Comparison of ENCODE assay signal across 14 mouse cellular contexts in the genomic region with DNA sequence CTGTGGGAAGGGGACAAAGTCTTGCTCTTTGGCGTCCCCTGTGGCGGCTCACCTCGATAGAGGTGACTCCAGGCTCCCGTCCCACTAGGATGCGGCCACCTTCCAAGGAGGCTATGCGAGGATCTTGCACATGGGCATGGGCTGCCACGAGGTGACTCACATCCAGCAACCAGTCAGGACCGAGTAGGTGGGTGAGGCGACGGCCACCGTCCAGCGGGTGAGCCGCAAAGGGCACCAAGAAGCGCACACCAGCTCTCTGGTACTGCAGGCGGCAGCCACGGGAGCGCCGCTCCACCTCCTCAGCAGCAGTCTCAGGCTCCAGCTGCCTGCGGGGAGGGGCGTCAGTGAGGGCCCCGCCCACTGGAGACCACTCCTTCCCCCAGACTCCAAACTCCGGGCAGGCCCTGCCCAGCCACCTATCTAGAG. TPM values are rescaled to one million over a fixed set of nuclear protein-coding genes. Genes with fewer than 3 reads are reported as not detected.
DNase-seq lines count a peak whose midpoint lies in the region; ATAC-seq and TF ChIP-seq lines count a peak whose summit lies in the region.
"Had no signal": no experiment of that assay in that cellular context is flagged by ENCODE, and none has a peak within 500 bp of the region (broad histone marks: within the 10 kb centered on the region; RNA-seq: fewer than 3 reads in every experiment).

No protein-coding gene starts in this region.

- H3K9me3 ChIP-seq in forebrain, embryonic 14.5 days (replicated peaks; ENCODE audit: control insufficient read depth, low read length), result no peaks in the 10 kb centered on the region
- no peaks in the 10 kb centered on the region for H3K9me3 ChIP-seq in forebrain, embryonic 13.5 days (replicated peaks)
- H3K9me3 ChIP-seq in lung, postnatal 0 days (ENCODE audit: low read length), result no peaks in the 10 kb centered on the region
- no peaks in the 10 kb centered on the region for H3K9me3 ChIP-seq in liver, postnatal 0 days (ENCODE audit: low read length)

- H3K4me2 ChIP-seq in forebrain, embryonic 14.5 days (ENCODE audit: low read length), result no peak overlapping the region
- no peak overlapping the region for H3K4me2 ChIP-seq in forebrain, embryonic 13.5 days
- no peak overlapping the region for H3K4me2 ChIP-seq in lung, postnatal 0 days (replicated peaks; ENCODE audit: low read depth, low read length)
- no peak overlapping the region for H3K4me2 ChIP-seq in liver, postnatal 0 days (ENCODE audit: low read depth, low read length)

- H3K27me3 ChIP-seq in forebrain, embryonic 14.5 days (replicated peaks; ENCODE audit: control insufficient read depth, insufficient read depth, low read length), result no peaks in the 10 kb centered on the region
- no peaks in the 10 kb centered on the region for H3K27me3 ChIP-seq in forebrain, embryonic 13.5 days
- H3K27me3 ChIP-seq in lung, postnatal 0 days (replicated peaks; ENCODE audit: insufficient read depth, low read length), result no peaks in the 10 kb centered on the region
- H3K27me3 ChIP-seq in liver, postnatal 0 days (ENCODE audit: insufficient read depth, low read length), result no peaks in the 10 kb centered on the region

- WGBS in forebrain, embryonic 14.5 days, result 48% methylated on average over 22 of the region's 22 CpGs
- 54% methylated on average over 22 of the region's 22 CpGs for WGBS in forebrain, embryonic 13.5 days
- WGBS in lung, postnatal 0 days, result 52% methylated on average over 20 of the region's 22 CpGs
- 69% methylated on average over 19 of the region's 22 CpGs for WGBS in liver, postnatal 0 days (ENCODE audit: insufficient replicate concordance)

- ATAC-seq in forebrain, embryonic 14.5 days, result peak; percentile 12; the same call in 1 of the 2 replicates
- no peak for ATAC-seq in forebrain, embryonic 13.5 days
- peak; percentile 29; the same call in 1 of the 2 replicates for ATAC-seq in lung, postnatal 0 days
- no peak for ATAC-seq in liver, postnatal 0 days

- DNase-seq in forebrain, embryonic 14.5 days (ENCODE audit: low spot score), result peak; percentile 21
- no peak for DNase-seq in lung, postnatal 0 days (ENCODE audit: low spot score)
- DNase-seq in lung, adult 18-20 months, result no peak
- DNase-seq in embryo, embryonic 11 days, result peak; percentile 52
- DNase-seq in liver, postnatal 0 days, result peak; percentile 14
- no peak for DNase-seq in adipocyte (ENCODE audit: low spot score)
- DNase-seq in ovary, postnatal 14 days (ENCODE audit: low spot score), result no peak
- DNase-seq: cerebellum, adult 11-12 months; kidney, adult 9 months; lung, postnatal 14 days; right cerebral cortex, postnatal 25 days had no signal

- H3K4me3 ChIP-seq in forebrain, embryonic 14.5 days (ENCODE audit: low read depth, low read length), result no peak overlapping the region
- H3K4me3 ChIP-seq in forebrain, embryonic 13.5 days, result no peak overlapping the region
- H3K4me3 ChIP-seq in lung, postnatal 0 days (ENCODE audit: low read depth, low read length), result no peak overlapping the region
- no peak overlapping the region for H3K4me3 ChIP-seq in liver, postnatal 0 days (ENCODE audit: low read depth, low read length)

- H3K4me1 ChIP-seq in forebrain, embryonic 14.5 days (ENCODE audit: control insufficient read depth, insufficient read depth, low read length), result no peaks in the 10 kb centered on the region
- H3K4me1 ChIP-seq in forebrain, embryonic 13.5 days, result no peaks in the 10 kb centered on the region
- H3K4me1 ChIP-seq in lung, postnatal 0 days (ENCODE audit: insufficient read depth, low read depth, low read length), result no peaks in the 10 kb centered on the region
- H3K4me1 ChIP-seq in liver, postnatal 0 days (ENCODE audit: insufficient read depth), result no peaks in the 10 kb centered on the region

- H3K27ac ChIP-seq in forebrain, embryonic 14.5 days (ENCODE audit: low read depth, low read length), result no peak overlapping the region
- no peak overlapping the region for H3K27ac ChIP-seq in forebrain, embryonic 13.5 days
- no peak overlapping the region for H3K27ac ChIP-seq in lung, postnatal 0 days (ENCODE audit: low read length)
- H3K27ac ChIP-seq in liver, postnatal 0 days (ENCODE audit: low read depth), result no peak overlapping the region

- H3K9ac ChIP-seq in forebrain, embryonic 14.5 days (ENCODE audit: low read length), result no peak overlapping the region
- H3K9ac ChIP-seq in forebrain, embryonic 13.5 days, result no peak overlapping the region
- no peak overlapping the region for H3K9ac ChIP-seq in lung, postnatal 0 days (replicated peaks; ENCODE audit: low read depth)
- H3K9ac ChIP-seq in liver, postnatal 0 days (replicated peaks), result no peak overlapping the region

- TF ChIP-seq EP300 in lung, postnatal 0 days (IDR thresholded peaks at IDR 0.05), result no peak
- no peak for TF ChIP-seq EP300 in liver, postnatal 0 days (IDR thresholded peaks at IDR 0.05; ENCODE audit: low read depth)

- peak; percentile 31 for TF ChIP-seq CTCF in lung, postnatal 0 days (IDR thresholded peaks at IDR 0.05)
- peak; percentile 30; the same call in 1 of the 2 replicates for TF ChIP-seq CTCF in liver, postnatal 0 days (IDR thresholded peaks at IDR 0.05; ENCODE audit: low read depth)

- peaks cover 94% of the 10 kb centered on the region for H3K36me3 ChIP-seq in forebrain, embryonic 14.5 days (ENCODE audit: control insufficient read depth, insufficient read depth, low read length)
- peaks cover 96% of the 10 kb centered on the region for H3K36me3 ChIP-seq in forebrain, embryonic 13.5 days (ENCODE audit: poor library complexity, severe bottlenecking)
- no peaks in the 10 kb centered on the region for H3K36me3 ChIP-seq in lung, postnatal 0 days (ENCODE audit: insufficient read depth, low read length)
- no peaks in the 10 kb centered on the region for H3K36me3 ChIP-seq in liver, postnatal 0 days (replicated peaks; ENCODE audit: insufficient read depth, low read length)

RNA-seq across cellular contexts. Expression of a gene that starts 9.7 kb away (rescaled TPM):
- polyA plus RNA-seq in forebrain, embryonic 14.5 days (2014; fragmentation: Nextera tagmentation; extraction: Ambion mirVana), result 106 and 149 TPM in 2 replicates
- polyA plus RNA-seq in forebrain, embryonic 13.5 days (2015; fragmentation: Nextera tagmentation; extraction: Ambion mirVana), result 131 and 135 TPM in 2 replicates
- 15.1 and 18.9 TPM in 2 replicates for polyA plus RNA-seq in lung, postnatal 0 days (2015; fragmentation: Nextera tagmentation; extraction: Ambion mirVana)
- 2.0 and 2.1 TPM in 2 replicates for polyA plus RNA-seq in liver, postnatal 0 days (2015; fragmentation: Nextera tagmentation; extraction: Ambion mirVana)

RNA-seq across cellular contexts. Expression of a gene that starts 20.6 kb away (rescaled TPM):
- polyA plus RNA-seq in forebrain, embryonic 14.5 days (2014; fragmentation: Nextera tagmentation; extraction: Ambion mirVana), result 0.34 and 0.49 TPM in 2 replicates
- 0.15 and 0.30 TPM in 2 replicates for polyA plus RNA-seq in forebrain, embryonic 13.5 days (2015; fragmentation: Nextera tagmentation; extraction: Ambion mirVana)
- 3.0 and 3.7 TPM in 2 replicates for polyA plus RNA-seq in lung, postnatal 0 days (2015; fragmentation: Nextera tagmentation; extraction: Ambion mirVana)
- polyA plus RNA-seq in liver, postnatal 0 days (2015; fragmentation: Nextera tagmentation; extraction: Ambion mirVana), result 4.2 and 4.4 TPM in 2 replicates

RNA-seq across cellular contexts. Expression of a gene that starts 21.7 kb away (rescaled TPM):
- 42.7 and 47.7 TPM in 2 replicates for polyA plus RNA-seq in forebrain, embryonic 14.5 days (2014; fragmentation: Nextera tagmentation; extraction: Ambion mirVana)
- polyA plus RNA-seq in forebrain, embryonic 13.5 days (2015; fragmentation: Nextera tagmentation; extraction: Ambion mirVana), result 33.6 and 35.6 TPM in 2 replicates
- 143 and 155 TPM in 2 replicates for polyA plus RNA-seq in lung, postnatal 0 days (2015; fragmentation: Nextera tagmentation; extraction: Ambion mirVana)
- 12.8 and 13.2 TPM in 2 replicates for polyA plus RNA-seq in liver, postnatal 0 days (2015; fragmentation: Nextera tagmentation; extraction: Ambion mirVana)

RNA-seq across cellular contexts. Expression of a gene that starts 30.2 kb away (rescaled TPM):
- not detected in 2 replicates for polyA plus RNA-seq in forebrain, embryonic 14.5 days (2014; fragmentation: Nextera tagmentation; extraction: Ambion mirVana)
- polyA plus RNA-seq in forebrain, embryonic 13.5 days (2015; fragmentation: Nextera tagmentation; extraction: Ambion mirVana), result not detected in 2 replicates
- polyA plus RNA-seq in lung, postnatal 0 days (2015; fragmentation: Nextera tagmentation; extraction: Ambion mirVana), result not detected in 2 replicates
- 0.11 TPM in 1 of 2 replicates, not detected in the other for polyA plus RNA-seq in liver, postnatal 0 days (2015; fragmentation: Nextera tagmentation; extraction: Ambion mirVana)
- polyA plus RNA-seq: heart, postnatal 0 days; neural tube, embryonic 11.5 days had no signal

RNA-seq across cellular contexts. Expression of a gene that starts 34.9 kb away (rescaled TPM):
- 44.2 and 45.5 TPM in 2 replicates for polyA plus RNA-seq in forebrain, embryonic 14.5 days (2014; fragmentation: Nextera tagmentation; extraction: Ambion mirVana)
- polyA plus RNA-seq in forebrain, embryonic 13.5 days (2015; fragmentation: Nextera tagmentation; extraction: Ambion mirVana), result 45.3 and 50.8 TPM in 2 replicates
- 18.8 and 22.4 TPM in 2 replicates for polyA plus RNA-seq in lung, postnatal 0 days (2015; fragmentation: Nextera tagmentation; extraction: Ambion mirVana)
- 10.2 and 12.7 TPM in 2 replicates for polyA plus RNA-seq in liver, postnatal 0 days (2015; fragmentation: Nextera tagmentation; extraction: Ambion mirVana)

Comparison
In these comparisons a context has a peak if more than half of its experiments do, and no peak if none do; other contexts are left out.
1. ATAC-seq: peak in forebrain, embryonic 14.5 days (single experiment) and lung, postnatal 0 days (single experiment); none in forebrain, embryonic 13.5 days (single experiment) and liver, postnatal 0 days (single experiment).
2. DNase-seq: peak in forebrain, embryonic 14.5 days (single experiment), embryo, embryonic 11 days (single experiment) and liver, postnatal 0 days (single experiment); none in lung, postnatal 0 days (single experiment), lung, adult 18-20 months (0 of 2), adipocyte (single experiment) and ovary, postnatal 14 days (single experiment).